ENCODE assay signal across 31 mouse cellular contexts in genomic region chr12:105598503-105598902, GRCm38 (mm10). TPM values are rescaled to one million over a fixed set of nuclear protein-coding genes. Genes with fewer than 3 reads are reported as not detected.
DNase-seq lines count a peak whose midpoint lies in the region; ATAC-seq and TF ChIP-seq lines count a peak whose summit lies in the region.
"Had no signal": no experiment of that assay in that cellular context is flagged by ENCODE, and none has a peak within 500 bp of the region (broad histone marks: within the 10 kb centered on the region; RNA-seq: fewer than 3 reads in every experiment).

No protein-coding gene starts in this region.

- H3K27me3 ChIP-seq in MEL (ENCODE audit: control insufficient read depth in 1 of 2, insufficient read depth in 2 of 2, low read length in 2 of 2) = no peaks in the 10 kb centered on the region
- H3K27me3 ChIP-seq: embryonic facial prominence, embryonic 12.5 days; embryonic facial prominence, embryonic 15.5 days; forebrain, embryonic 13.5 days; heart, embryonic 13.5 days; Patski had no signal

- H3K9ac ChIP-seq in MEL (ENCODE audit: control insufficient read depth, low read depth, low read length, poor library complexity, severe bottlenecking) = no peak overlapping the region
- H3K9ac ChIP-seq: embryonic facial prominence, embryonic 12.5 days; embryonic facial prominence, embryonic 15.5 days; forebrain, embryonic 13.5 days; heart, embryonic 13.5 days; hindbrain, embryonic 14.5 days had no signal

- no peaks in the 10 kb centered on the region for H3K79me2 ChIP-seq in MEL (ENCODE audit: control insufficient read depth, insufficient read depth, low read length, poor library complexity)

- ATAC-seq in megakaryocyte, adult 5-6 weeks (ENCODE audit: poor library complexity, severe bottlenecking) = peak; percentile 69
- ATAC-seq: CD4-positive, CD25-positive, alpha-beta regulatory T cell, adult 4 months; forebrain, embryonic 13.5 days; forebrain, embryonic 16.5 days; hindbrain, postnatal 0 days; inflammation-experienced regulatory T-cells, adult 6 months; intestine, embryonic 16.5 days; Patski had no signal

- intact Hi-C loops in left cerebral cortex, adult 2 months (cut with DNase I) = no loop called here

- H3K36me3 ChIP-seq in MEL (ENCODE audit: control insufficient read depth in 1 of 2, insufficient read depth in 2 of 2, low read length in 2 of 2) = no peaks in the 10 kb centered on the region; a peak in 1 of 4 replicates
- H3K36me3 ChIP-seq: embryonic facial prominence, embryonic 12.5 days; embryonic facial prominence, embryonic 15.5 days; heart, embryonic 13.5 days had no signal

- no peak overlapping the region for H3K4me3 ChIP-seq in MEL (ENCODE audit: control insufficient read depth in 1 of 2, insufficient read depth in 1 of 2, low read depth in 2 of 2, low read length in 2 of 2)
- no peak overlapping the region for H3K4me3 ChIP-seq in left cerebral cortex, adult 2 months
- H3K4me3 ChIP-seq: embryonic facial prominence, embryonic 12.5 days; embryonic facial prominence, embryonic 15.5 days; forebrain, embryonic 13.5 days; heart, embryonic 13.5 days had no signal

- no peaks in the 10 kb centered on the region for H3K9me3 ChIP-seq in MEL (replicated peaks; ENCODE audit: insufficient read depth, low read length)
- H3K9me3 ChIP-seq: embryonic facial prominence, embryonic 12.5 days; embryonic facial prominence, embryonic 15.5 days; forebrain, embryonic 13.5 days; heart, embryonic 13.5 days had no signal

- peaks cover 0 to 9% of the 10 kb centered on the region in 2 experiments; a peak in 2 of 4 replicates for H3K4me1 ChIP-seq in MEL (ENCODE audit: control insufficient read depth in 1 of 2, insufficient read depth in 2 of 2, low read length in 2 of 2)

- no peak for TF ChIP-seq CTCF in MEL (IDR thresholded peaks at IDR 0.05 in 2 of 3, conservative IDR thresholded peaks at IDR 0.05 in 1 of 3; ENCODE audit: control insufficient read depth in 1 of 3, insufficient read depth in 1 of 3, low read depth in 2 of 3, low read length in 3 of 3, poor library complexity in 1 of 3, severe bottlenecking in 1 of 3)
- TF ChIP-seq CTCF in left cerebral cortex, adult 2 months (IDR thresholded peaks at IDR 0.05) = no peak

- H3K27ac ChIP-seq in MEL (ENCODE audit: control insufficient read depth, low read depth, low read length) = no peak overlapping the region
- no peak overlapping the region for H3K27ac ChIP-seq in left cerebral cortex, adult 2 months
- H3K27ac ChIP-seq: embryonic facial prominence, embryonic 12.5 days; embryonic facial prominence, embryonic 15.5 days; forebrain, embryonic 13.5 days; heart, embryonic 13.5 days; hindbrain, embryonic 14.5 days; hindbrain, postnatal 0 days had no signal

- TF ChIP-seq EP300 in MEL (IDR thresholded peaks at IDR 0.05; ENCODE audit: low read depth in 1 of 2, low read length in 2 of 2) = no peak

- no peak for TF ChIP-seq RAD21 in MEL (IDR thresholded peaks at IDR 0.05; ENCODE audit: low read depth, low read length)

- DNase-seq in MEL (ENCODE audit: low read depth, low spot score) = peak; percentile 26
- DNase-seq in MEL-GATA-1-ER (ENCODE audit: extremely low read depth, low read depth) = peak; percentile 11
- no peak for DNase-seq in embryo, embryonic 10 days (ENCODE audit: low spot score)
- DNase-seq in cerebellum, postnatal 4 days (ENCODE audit: low spot score in 2 of 2) = no peak
- DNase-seq in left cerebral cortex, adult 2 months (ENCODE audit: extremely low spot score in 1 of 2, low spot score in 2 of 2) = no peak
- DNase-seq: cerebellum, adult 18-20 months; cerebellum, adult 9-10 months; cerebellum, postnatal 14 days; gastrocnemius, postnatal 10 days; gastrocnemius, postnatal 36 days; heart, adult 11 months; heart, postnatal 14 days; heart, postnatal 4 days had no signal

- TF ChIP-seq POLR2A in MEL (IDR thresholded peaks at IDR 0.05; ENCODE audit: control insufficient read depth in 1 of 2, insufficient read depth in 1 of 2, low read depth in 1 of 2, low read length in 2 of 2, poor library complexity in 1 of 2) = no peak

TF ChIP-seq in MEL, 35 proteins besides CTCF, POLR2A, EP300 and RAD21:
- no peak for TF ChIP-seq KAT2A (conservative IDR thresholded peaks at IDR 0.05; ENCODE audit: low read depth, low read length)
- TF ChIP-seq MEF2A (IDR thresholded peaks at IDR 0.05; ENCODE audit: extremely low read depth, insufficient replicate concordance, low read depth, low read length, poor library complexity, severe bottlenecking) = no peak
- TF ChIP-seq HCFC1 (IDR thresholded peaks at IDR 0.05; ENCODE audit: low read depth, low read length) = no peak
- TF ChIP-seq USF2 (IDR thresholded peaks at IDR 0.05; ENCODE audit: borderline replicate concordance in 1 of 2, insufficient read depth in 1 of 2, low read depth in 1 of 2, low read length in 2 of 2) = no peak
- no peak for TF ChIP-seq ELF1 (IDR thresholded peaks at IDR 0.05; ENCODE audit: low read depth, low read length)
- TF ChIP-seq TCF12 (IDR thresholded peaks at IDR 0.05; ENCODE audit: low read depth, low read length) = no peak
- TF ChIP-seq MAZ (IDR thresholded peaks at IDR 0.05; ENCODE audit: low read depth, low read length) = no peak
- no peak for TF ChIP-seq POLR2AphosphoS5 (IDR thresholded peaks at IDR 0.05; ENCODE audit: borderline replicate concordance, low read depth, low read length)
- no peak for TF ChIP-seq POLR2AphosphoS2 (IDR thresholded peaks at IDR 0.05; ENCODE audit: low read length)
- no peak for TF ChIP-seq E2F4 (IDR thresholded peaks at IDR 0.05; ENCODE audit: borderline replicate concordance, low read depth, low read length)
- no peak for TF ChIP-seq RCOR1 (IDR thresholded peaks at IDR 0.05; ENCODE audit: low read depth, low read length)
- TF ChIP-seq TAL1 (IDR thresholded peaks at IDR 0.05; ENCODE audit: low read length) = no peak
- TF ChIP-seq MXI1 (IDR thresholded peaks at IDR 0.05; ENCODE audit: low read depth, low read length) = no peak
- no peak for TF ChIP-seq ZKSCAN1 (IDR thresholded peaks at IDR 0.05; ENCODE audit: low read depth, low read length)
- no peak for TF ChIP-seq ZC3H11A (IDR thresholded peaks at IDR 0.05; ENCODE audit: low read depth, low read length)
- no peak for TF ChIP-seq GABPA (IDR thresholded peaks at IDR 0.05; ENCODE audit: low read depth, low read length)
- TF ChIP-seq MAX (IDR thresholded peaks at IDR 0.05; ENCODE audit: low read length) = no peak
- TF ChIP-seq USF1 (IDR thresholded peaks at IDR 0.05; ENCODE audit: low read depth, low read length) = no peak

RNA-seq across cellular contexts. Expression of gene Bdkrb1, which starts 4.4 kb away (rescaled TPM):
- total RNA-seq in MEL (2012; rRNA removed) = not detected in 2 replicates
- polyA plus RNA-seq in MEL (2012; ENCODE audit: insufficient read depth in 1 of 2, insufficient read length in 2 of 2, low read depth in 1 of 2, low replicate concordance in 2 of 2, missing spikeins in 1 of 2) = under 1 TPM in 1 of 2 experiments, not detected in 1; 0.13 TPM
- total RNA-seq in megakaryocyte, adult 5-6 weeks (2015) = not detected in 2 replicates
- not detected in 2 replicates for total RNA-seq in megakaryocyte, adult 5-6 weeks (2017)
- not detected for total RNA-seq in left cerebral cortex, adult 2 months (2021)
- total RNA-seq: adrenal gland, postnatal 10 days; adrenal gland, postnatal 36 days; gastrocnemius, adult 18-20 months; heart, adult 8-10 months; heart, postnatal 14 days; heart, postnatal 4 days had no signal
- polyA plus RNA-seq: embryonic facial prominence, embryonic 12.5 days; forebrain, embryonic 13.5 days; forebrain, embryonic 16.5 days; heart, embryonic 13.5 days; heart, embryonic 16.5 days; hindbrain, embryonic 11.5 days; hindbrain, postnatal 0 days had no signal

RNA-seq across cellular contexts. Expression of gene Bdkrb2, which starts 35.5 kb away (rescaled TPM):
- total RNA-seq in MEL (2012; rRNA removed) = not detected in 2 replicates
- polyA plus RNA-seq in MEL (2012; ENCODE audit: insufficient read depth in 1 of 2, insufficient read length in 2 of 2, low read depth in 1 of 2, low replicate concordance in 2 of 2, missing spikeins in 1 of 2) = not detected
- total RNA-seq in megakaryocyte, adult 5-6 weeks (2015) = not detected in 2 replicates
- total RNA-seq in megakaryocyte, adult 5-6 weeks (2017) = not detected in 2 replicates
- total RNA-seq in left cerebral cortex, adult 2 months (2021) = under 1 TPM; 0.40 to 0.45 TPM
- polyA plus RNA-seq: CD4-positive, CD25-positive, alpha-beta regulatory T cell, adult 4 months; inflammation-experienced regulatory T-cells, adult 6 months had no signal

Comparison
In these comparisons a context has a peak if more than half of its experiments do, and no peak if none do; other contexts are left out.
1. DNase-seq: peak in MEL (single experiment) and MEL-GATA-1-ER (single experiment); none in embryo, embryonic 10 days (single experiment), cerebellum, postnatal 4 days (0 of 2) and left cerebral cortex, adult 2 months (0 of 2).